Mouse (Mus musculus) heart, postnatal 14 days (tissue): Measurements from ENCODE around the gene Gucy1a1. TPM values are rescaled to one million over a fixed set of nuclear protein-coding genes. Genes with fewer than 3 reads are reported as not detected.

Source experiments
- DNase-seq, 2 experiments: peaks; one replicate each; pipeline ENCODE4 v3.0.0; 2021 to 2022
- intact Hi-C: fragments of 180-260 bp; cut with DNase I; formaldehyde crosslinking; loops from one replicate; pipeline ENCODE4 v1.15.1; 2025
- total RNA-seq, 2 experiments: library from RNA; stranded (reverse); gene quantifications; 2 replicates each; pipeline ENCODE4 v1.2.3; 2021

Gucy1a1 gene
- total RNA-seq, 2 experiments from 2014 or later: 26.6 to 34.5 TPM

DNA sequence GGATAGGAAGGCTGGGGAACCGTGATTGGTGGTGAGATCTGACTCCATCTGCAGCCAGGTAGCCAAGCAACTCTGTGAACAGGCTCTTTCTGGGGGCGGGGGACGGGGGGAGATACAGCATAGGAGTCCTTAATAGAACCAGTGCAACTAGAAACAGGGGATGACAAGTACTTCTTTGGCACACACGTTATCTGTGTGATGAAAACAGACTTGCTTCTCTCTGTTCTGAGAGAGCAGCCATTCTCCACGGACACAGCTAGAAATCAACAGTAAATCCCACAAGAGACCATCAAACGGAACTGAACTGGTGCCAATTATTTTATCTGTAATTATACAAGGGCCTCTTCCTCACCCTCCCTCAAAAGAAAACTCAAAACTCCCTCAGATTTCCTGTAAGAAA, 41.4 kb downstream of the Gucy1a1 start:
- intact Hi-C loops: no loop called here
- no peak for DNase-seq

DNA sequence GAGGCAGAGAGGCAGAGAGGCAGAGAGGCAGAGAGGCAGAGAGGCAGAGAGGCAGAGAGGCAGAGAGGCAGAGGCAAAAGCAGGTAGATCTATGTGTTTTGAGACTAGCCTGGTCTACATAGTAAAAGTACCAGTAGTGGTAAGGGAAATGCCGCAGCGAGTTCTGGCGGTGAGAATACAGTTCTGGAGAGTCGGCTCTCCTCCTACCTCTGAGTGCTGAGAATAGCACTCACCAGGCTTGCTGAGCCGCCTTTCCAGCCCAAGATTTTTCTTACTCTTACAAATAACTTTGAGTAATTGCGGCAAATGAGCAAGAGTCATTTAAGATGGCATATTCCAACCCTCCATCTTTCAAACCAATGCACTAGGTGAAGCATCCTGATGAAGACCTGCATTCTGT, 46.5 kb downstream of the Gucy1a1 start:
- no peak for DNase-seq
- intact Hi-C loops: no loop called here

DNA sequence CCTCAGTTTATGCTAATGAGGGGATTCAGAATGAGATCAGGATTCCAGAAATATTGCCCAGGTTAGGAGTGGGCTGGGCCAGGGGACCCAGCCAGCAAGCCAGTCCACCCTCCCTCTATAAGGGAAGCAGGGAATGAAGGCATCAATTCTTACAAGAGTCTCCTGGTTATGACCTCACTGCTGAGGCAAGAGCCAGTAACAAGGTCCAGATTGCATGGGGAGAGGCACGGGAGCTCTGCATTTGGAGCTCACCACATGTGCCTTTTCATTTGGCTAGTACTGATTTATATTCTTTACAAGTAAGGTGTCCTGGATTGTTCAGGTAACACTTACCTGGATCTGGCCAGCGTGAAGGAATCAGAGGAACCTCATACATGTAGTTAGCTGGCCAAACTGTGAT, 48.8 kb downstream of the Gucy1a1 start:
- DNase-seq: no peak
- intact Hi-C loops: no loop called here

GRCm38 (mm10) chr3:82074201-82074851, 71.3 kb downstream of the Gucy1a1 start, which contains the start of gene Gucy1b1:
Gene Gucy1b1, minus strand, starts transcription at chr3:82074689.
- intact Hi-C loops: loop anchor here (5.0 kb wide), 1 partner anchor 63 kb away; no protein-coding TSS in a partner anchor
- DNase-seq: peak; percentile 68 to 69

GRCm38 (mm10) chr3:82073741-82074181, 71.8 kb downstream of the Gucy1a1 start:
- peak; percentile 72 to 74 for DNase-seq
- intact Hi-C loops: loop anchor here (5.0 kb wide), 1 partner anchor 64 kb away; no protein-coding TSS in a partner anchor

DNA sequence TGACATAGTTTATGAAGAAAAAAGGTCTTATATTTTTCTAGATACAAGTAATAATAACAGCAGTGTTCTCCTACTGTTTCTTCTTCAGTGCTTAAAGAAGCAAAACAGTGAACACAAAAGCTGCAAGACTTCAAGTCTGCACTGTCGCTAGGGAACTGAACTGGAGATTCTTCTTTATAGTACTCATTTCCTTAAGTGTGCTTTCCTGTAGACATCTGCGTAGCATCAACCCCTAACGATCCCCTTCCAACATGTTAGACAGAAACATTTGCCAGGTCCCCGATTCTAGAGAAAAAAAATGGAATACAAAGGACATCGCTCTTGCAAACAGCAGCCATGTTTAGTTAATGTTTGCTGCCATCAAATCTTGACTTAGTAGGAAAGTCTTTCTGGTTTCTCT, 77.8 kb downstream of the Gucy1a1 start:
- DNase-seq: no peak
- intact Hi-C loops: no loop called here

- intact Hi-C loops: no loop called here
- no peak for DNase-seq
These were observed 84.0 kb downstream of the Gucy1a1 start for GRCm38 (mm10) chr3:82061402-82062180.

- intact Hi-C loops: no loop called here
- no peak for DNase-seq
These were observed 88.4 kb downstream of the Gucy1a1 start for GRCm38 (mm10) chr3:82057201-82057600.

DNA sequence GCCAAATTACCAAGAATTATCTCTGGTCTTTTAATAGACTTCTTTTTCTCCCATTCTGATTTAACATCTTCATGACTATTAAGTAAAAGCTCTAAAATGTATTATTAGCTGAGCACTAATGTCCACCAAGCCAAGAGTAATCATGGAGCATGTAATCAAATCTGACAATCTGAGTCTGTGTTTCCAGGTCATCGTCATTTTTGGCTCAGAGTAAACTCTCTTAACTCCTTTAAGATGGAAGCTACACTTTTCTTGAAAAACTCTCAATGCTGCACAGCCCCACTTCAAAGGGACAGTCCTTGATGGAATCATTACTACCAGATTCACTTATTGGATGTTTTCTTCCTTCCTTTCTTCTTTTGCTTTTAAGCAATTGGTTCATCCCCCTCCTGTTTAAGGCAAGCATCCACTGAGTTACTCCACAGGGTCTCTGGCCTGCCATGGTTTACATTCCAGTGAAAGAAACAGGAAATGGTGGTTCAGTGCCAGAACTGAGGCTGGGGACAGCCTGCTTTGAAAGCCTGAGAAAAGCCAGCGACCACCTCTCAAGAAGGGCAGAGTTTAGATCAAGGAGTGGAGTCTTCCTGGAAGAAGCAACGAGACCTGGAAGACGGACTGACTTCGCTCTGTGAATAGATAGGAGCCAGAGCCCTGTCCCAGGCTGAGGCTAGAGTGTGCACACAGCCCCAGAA, 91.2 kb downstream of the Gucy1a1 start:
- DNase-seq: no peak
- intact Hi-C loops: no loop called here

- DNase-seq: no peak
- intact Hi-C loops: no loop called here
These were observed 93.6 kb downstream of the Gucy1a1 start for GRCm38 (mm10) chr3:82052029-82052428.

DNA sequence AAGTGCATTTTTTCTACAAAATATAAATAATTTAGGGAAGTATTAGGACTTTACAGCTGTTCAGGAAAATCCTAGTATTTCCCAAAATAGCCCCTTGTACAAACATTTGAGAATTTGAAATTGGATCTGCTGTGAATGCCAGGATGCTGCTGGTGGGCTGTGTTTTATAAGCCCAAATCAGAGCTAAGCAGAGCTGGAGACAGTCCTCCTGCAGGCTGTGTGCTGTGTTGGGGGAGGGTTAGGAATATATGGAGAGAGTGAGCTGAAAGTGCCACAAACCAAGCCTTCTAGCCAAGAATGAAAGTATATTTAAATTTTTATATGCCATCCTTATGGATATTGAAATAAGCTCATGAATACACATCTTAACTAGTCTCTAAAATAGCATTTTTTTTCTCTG, 94.1 kb downstream of the Gucy1a1 start:
- DNase-seq: no peak
- intact Hi-C loops: no loop called here

- intact Hi-C loops: loop anchor here (5.0 to 10.0 kb wide), 2 partner anchors 166 to 304 kb away; no protein-coding TSS in a partner anchor
- no peak for DNase-seq
These were observed 96.9 kb downstream of the Gucy1a1 start for GRCm38 (mm10) chr3:82048681-82049080.

- no peak for DNase-seq
- intact Hi-C loops: loop anchor here (5.0 to 10.0 kb wide), 2 partner anchors 167 to 304 kb away; no protein-coding TSS in a partner anchor
These were observed 97.5 kb downstream of the Gucy1a1 start for GRCm38 (mm10) chr3:82048078-82048477.

GRCm38 (mm10) chr3:82047100-82047753, 98.4 kb downstream of the Gucy1a1 start:
- DNase-seq: peak; percentile 61 to 72
- intact Hi-C loops: loop anchor here (1.0 to 10.0 kb wide), 3 partner anchors 168 to 305 kb away; no protein-coding TSS in a partner anchor

GRCm38 (mm10) chr3:82046087-82046486, 99.5 kb downstream of the Gucy1a1 start:
- intact Hi-C loops: loop anchor here (5.0 to 10.0 kb wide), 2 partner anchors 169 to 306 kb away; no protein-coding TSS in a partner anchor
- DNase-seq: no peak

DNA sequence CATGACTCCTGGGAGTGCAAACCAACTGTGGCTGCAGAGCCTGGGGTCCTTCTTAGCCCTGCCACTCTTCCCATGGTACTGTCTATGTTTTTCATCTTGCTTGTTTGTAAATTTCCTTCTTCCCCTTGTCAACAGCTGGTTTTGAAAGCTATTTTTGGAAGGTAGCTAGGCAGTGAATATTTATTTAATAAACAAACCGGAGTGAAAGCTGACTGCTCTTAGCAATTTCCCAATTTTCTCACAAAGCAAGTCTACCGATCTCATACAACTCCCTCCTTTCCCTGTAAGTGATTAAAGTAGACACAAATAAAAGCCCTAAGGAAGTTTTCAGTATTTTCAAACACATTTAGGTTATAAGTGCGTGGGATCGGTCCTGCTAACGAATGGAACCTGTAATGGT, 100.7 kb downstream of the Gucy1a1 start:
- intact Hi-C loops: loop anchor here (5.0 to 10.0 kb wide), 2 partner anchors 170 to 307 kb away; no protein-coding TSS in a partner anchor
- DNase-seq: no peak

GRCm38 (mm10) chr3:82043676-82044075, 101.9 kb downstream of the Gucy1a1 start:
- intact Hi-C loops: loop anchor here (10.0 kb wide), 1 partner anchor 171 kb away; no protein-coding TSS in a partner anchor
- no peak for DNase-seq
